Mouse (Mus musculus): ENCODE measurements around the gene P2ry2. TPM values are rescaled to one million over a fixed set of nuclear protein-coding genes. Genes with fewer than 3 reads are reported as not detected.
A peak's percentile ranks its signal among the peaks of the same experiment; 100 is the strongest.

The P2ry2 gene
- polyA plus RNA-seq, 1 experiment from 2014 or later: 3.1 TPM

DNA sequence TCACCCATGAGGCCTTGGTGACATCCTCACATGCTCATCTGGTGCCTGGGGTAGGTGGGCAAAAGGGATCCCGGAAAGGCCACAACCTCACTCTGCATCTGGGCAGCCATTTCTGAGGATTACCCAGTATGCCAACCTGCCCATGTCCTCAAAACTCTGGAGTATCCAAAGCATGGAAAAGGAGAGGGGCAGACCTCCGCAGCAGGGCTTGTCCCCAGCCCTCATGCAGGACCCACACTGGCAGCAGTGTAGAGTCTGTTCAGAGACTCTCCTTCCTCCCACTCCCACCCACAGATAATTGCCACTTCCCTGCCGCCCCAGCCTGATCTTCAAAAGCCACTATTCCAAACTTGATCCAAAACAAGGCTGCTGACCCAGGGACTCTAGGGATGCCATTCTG is 1.9 kb downstream of the P2ry2 start:
- WGBS: 74% methylated on average over 3 of the region's 3 CpGs
- peaks cover 4% of the 10 kb centered on the region for H3K27me3 ChIP-seq (replicated peaks; ENCODE audit: control insufficient read depth, insufficient read depth, low read length)
- peaks cover 11% of the 10 kb centered on the region for H3K4me1 ChIP-seq (ENCODE audit: control insufficient read depth, insufficient read depth, low read length)
- H3K9ac ChIP-seq (ENCODE audit: low read depth, low read length): peak overlapping the region; percentile 70; the same call in 1 of the 2 replicates
- H3K4me3 ChIP-seq (ENCODE audit: low read length): no peak overlapping the region; the same call in 1 of the 2 replicates
- no peaks in the 10 kb centered on the region for H3K9me3 ChIP-seq (ENCODE audit: control insufficient read depth, low read length)
- ATAC-seq: no peak
- H3K36me3 ChIP-seq (ENCODE audit: control insufficient read depth, insufficient read depth, low read length): no peaks in the 10 kb centered on the region
- H3K4me2 ChIP-seq (ENCODE audit: low read depth, low read length): peak overlapping the region; percentile 97; the same call in 1 of the 2 replicates
- H3K27ac ChIP-seq (ENCODE audit: low read length): no peak overlapping the region

DNA sequence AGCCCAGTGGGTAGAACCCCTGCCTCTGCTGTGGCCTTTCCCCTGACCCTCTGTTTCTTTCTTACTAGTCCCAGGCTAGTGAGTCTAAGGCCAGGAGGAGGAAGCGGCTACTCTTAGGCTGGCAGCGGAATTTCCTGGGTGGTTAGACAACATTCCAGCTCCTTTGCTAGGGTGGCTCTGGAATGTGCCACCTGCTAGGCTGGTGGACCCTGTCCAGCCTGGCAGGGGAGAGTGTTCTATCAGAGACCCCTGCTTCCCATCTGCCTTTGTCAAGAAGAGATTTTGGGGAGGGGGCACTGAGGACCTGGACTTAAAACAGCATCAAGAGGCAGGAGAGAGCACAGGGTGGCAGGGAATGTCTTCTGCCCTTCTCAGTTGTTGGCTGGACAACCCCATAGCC is 6.5 kb downstream of the P2ry2 start:
- Histone ChIP-seq H3K27ac (ENCODE audit: low read length) (no peak overlapping the region), H3K4me1 (ENCODE audit: control insufficient read depth, insufficient read depth, low read length) (peaks cover 19% of the 10 kb centered on the region; the same call in 1 of the 2 replicates), H3K36me3 (ENCODE audit: control insufficient read depth, insufficient read depth, low read length) (no peaks in the 10 kb centered on the region), H3K27me3 (replicated peaks; ENCODE audit: control insufficient read depth, insufficient read depth, low read length) (no peaks in the 10 kb centered on the region; the same call in 1 of the 2 replicates), H3K4me3 (ENCODE audit: low read length) (no peak overlapping the region), H3K9me3 (ENCODE audit: control insufficient read depth, low read length) (no peaks in the 10 kb centered on the region), H3K9ac (ENCODE audit: low read depth, low read length) (no peak overlapping the region), H3K4me2 (ENCODE audit: low read depth, low read length) (no peak overlapping the region)
- ATAC-seq: no peak
- 67% methylated on average over 2 of the region's 2 CpGs for WGBS

DNA sequence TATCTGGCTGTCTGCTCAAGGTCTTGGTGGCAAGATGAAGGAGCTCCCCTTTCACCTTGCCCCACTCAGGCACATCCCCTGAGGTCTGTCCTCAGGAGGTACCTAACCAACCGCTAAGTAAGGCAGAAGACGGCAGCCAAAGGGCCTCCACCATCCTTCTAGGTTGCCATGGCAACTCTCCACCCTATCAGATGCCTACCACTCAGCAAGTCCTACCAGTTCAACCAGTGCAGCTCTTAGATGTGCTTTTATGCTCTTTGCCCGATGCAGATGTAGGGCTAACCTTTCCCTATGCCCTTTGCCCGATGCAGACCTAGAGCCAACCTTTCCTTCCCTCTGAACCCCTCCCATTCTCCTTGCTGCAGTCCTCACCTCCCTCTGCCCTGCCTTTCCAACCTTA is 7.5 kb downstream of the P2ry2 start:
- 52% methylated on average over 4 of the region's 4 CpGs for WGBS
- Histone ChIP-seq H3K27me3 (replicated peaks; ENCODE audit: control insufficient read depth, insufficient read depth, low read length) (no peaks in the 10 kb centered on the region; the same call in 1 of the 2 replicates), H3K4me1 (ENCODE audit: control insufficient read depth, insufficient read depth, low read length) (peaks cover 15% of the 10 kb centered on the region; the same call in 1 of the 2 replicates), H3K27ac (ENCODE audit: low read length) (no peak overlapping the region), H3K36me3 (ENCODE audit: control insufficient read depth, insufficient read depth, low read length) (no peaks in the 10 kb centered on the region), H3K4me3 (ENCODE audit: low read length) (no peak overlapping the region), H3K9me3 (ENCODE audit: control insufficient read depth, low read length) (no peaks in the 10 kb centered on the region), H3K9ac (ENCODE audit: low read depth, low read length) (no peak overlapping the region), H3K4me2 (ENCODE audit: low read depth, low read length) (no peak overlapping the region)
- peak; percentile 79 for ATAC-seq

DNA sequence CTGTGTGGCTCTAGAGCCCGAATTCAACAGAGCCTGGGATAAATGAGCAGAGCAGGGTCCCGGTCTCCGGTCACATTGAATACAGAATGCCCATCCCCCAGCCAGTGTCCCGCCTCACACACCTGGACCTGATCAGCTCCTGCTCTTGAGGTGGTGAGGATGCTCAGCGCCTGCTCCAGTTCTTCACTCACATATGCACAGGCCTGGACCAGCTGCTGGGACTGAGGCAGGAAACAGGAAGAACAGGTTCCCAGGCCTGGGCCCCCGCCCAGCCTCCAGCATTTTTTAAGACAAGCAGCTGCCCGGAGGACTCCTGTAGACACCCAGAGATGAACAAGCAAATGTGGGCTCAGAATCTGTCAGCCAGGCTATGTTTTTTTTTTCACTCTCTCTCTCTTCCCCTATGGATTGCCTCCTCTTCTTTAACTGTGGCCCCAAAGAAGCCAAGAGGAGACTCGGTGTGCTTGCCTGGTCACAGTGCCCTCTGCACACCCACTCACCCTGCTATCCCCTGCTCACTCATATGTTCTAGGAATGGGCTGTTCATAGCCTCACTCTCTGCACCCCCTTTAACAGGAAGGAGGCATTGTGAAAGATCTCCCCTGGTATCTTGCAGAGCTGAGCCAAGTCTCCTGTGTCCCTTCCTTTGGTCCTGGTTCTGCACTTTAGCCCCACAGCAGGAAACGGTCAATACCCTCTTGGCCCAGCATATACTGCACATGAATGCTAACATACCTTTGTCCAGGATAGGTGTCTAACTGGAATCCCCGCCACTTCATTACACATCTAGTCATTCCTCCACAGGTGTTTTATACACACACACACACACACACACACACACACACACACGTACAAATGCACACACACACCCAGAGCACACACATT is 9.0 kb downstream of the P2ry2 start:
- Histone ChIP-seq H3K27ac (ENCODE audit: low read length) (no peak overlapping the region; the same call in 1 of the 2 replicates), H3K4me1 (ENCODE audit: control insufficient read depth, insufficient read depth, low read length) (peaks cover 15% of the 10 kb centered on the region; the same call in 1 of the 2 replicates), H3K27me3 (replicated peaks; ENCODE audit: control insufficient read depth, insufficient read depth, low read length) (no peaks in the 10 kb centered on the region), H3K36me3 (ENCODE audit: control insufficient read depth, insufficient read depth, low read length) (no peaks in the 10 kb centered on the region), H3K9me3 (ENCODE audit: control insufficient read depth, low read length) (no peaks in the 10 kb centered on the region), H3K9ac (ENCODE audit: low read depth, low read length) (no peak overlapping the region), H3K4me2 (ENCODE audit: low read depth, low read length) (no peak overlapping the region), H3K4me3 (ENCODE audit: low read length) (no peak overlapping the region)
- ATAC-seq: no peak
- 60% methylated on average over 11 of the region's 11 CpGs for WGBS

DNA sequence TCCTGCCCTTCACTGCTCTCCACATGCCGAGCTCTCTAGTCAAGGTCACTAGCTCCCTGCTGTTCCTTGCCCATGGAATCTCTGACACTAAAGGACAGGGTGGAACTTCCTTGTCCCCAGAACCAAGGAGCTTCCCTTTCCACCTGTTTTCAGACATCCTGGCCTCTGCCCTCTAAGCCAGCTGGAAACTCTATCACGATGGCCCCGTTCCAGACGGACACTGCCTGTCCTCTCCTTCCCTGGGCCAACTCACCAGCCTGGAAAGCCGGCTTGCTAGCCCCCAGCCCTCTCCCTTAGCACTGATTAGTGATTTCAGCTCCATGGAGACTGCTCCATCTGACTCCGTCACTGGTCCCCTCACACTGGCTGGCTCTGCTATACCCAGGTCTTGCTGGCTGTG is 10.4 kb downstream of the P2ry2 start:
- Histone ChIP-seq H3K27me3 (replicated peaks; ENCODE audit: control insufficient read depth, insufficient read depth, low read length) (no peaks in the 10 kb centered on the region), H3K9ac (ENCODE audit: low read depth, low read length) (no peak overlapping the region), H3K4me2 (ENCODE audit: low read depth, low read length) (no peak overlapping the region), H3K9me3 (ENCODE audit: control insufficient read depth, low read length) (no peaks in the 10 kb centered on the region), H3K36me3 (ENCODE audit: control insufficient read depth, insufficient read depth, low read length) (no peaks in the 10 kb centered on the region), H3K4me3 (ENCODE audit: low read length) (no peak overlapping the region), H3K4me1 (ENCODE audit: control insufficient read depth, insufficient read depth, low read length) (peaks cover 15% of the 10 kb centered on the region; the same call in 1 of the 2 replicates), H3K27ac (ENCODE audit: low read length) (no peak overlapping the region)
- ATAC-seq: no peak
- 79% methylated on average over 6 of the region's 6 CpGs for WGBS

DNA sequence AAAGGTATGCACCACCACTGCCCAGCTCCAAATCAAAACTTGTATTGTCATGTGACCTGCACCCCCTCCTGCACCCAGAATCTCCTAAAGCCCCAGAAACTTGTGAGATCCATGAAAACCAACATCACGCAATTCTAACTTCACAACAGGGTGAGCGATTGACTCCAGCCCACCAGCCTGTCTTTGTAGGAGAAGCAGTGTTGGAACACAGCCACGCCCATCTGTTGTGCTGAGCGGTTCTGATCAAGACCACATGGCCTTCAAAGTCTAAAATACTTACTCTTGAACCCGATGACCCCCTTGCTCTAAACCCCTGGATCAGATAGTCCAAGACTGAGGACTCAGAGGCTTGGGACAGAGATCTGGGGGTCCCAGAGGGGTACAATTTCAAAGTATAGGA is 13.0 kb downstream of the P2ry2 start:
- Histone ChIP-seq H3K27me3 (replicated peaks; ENCODE audit: control insufficient read depth, insufficient read depth, low read length) (no peaks in the 10 kb centered on the region), H3K9ac (ENCODE audit: low read depth, low read length) (no peak overlapping the region), H3K4me2 (ENCODE audit: low read depth, low read length) (no peak overlapping the region), H3K36me3 (ENCODE audit: control insufficient read depth, insufficient read depth, low read length) (no peaks in the 10 kb centered on the region), H3K4me1 (ENCODE audit: control insufficient read depth, insufficient read depth, low read length) (peaks cover 12% of the 10 kb centered on the region; the same call in 1 of the 2 replicates), H3K27ac (ENCODE audit: low read length) (no peak overlapping the region), H3K4me3 (ENCODE audit: low read length) (no peak overlapping the region), H3K9me3 (ENCODE audit: control insufficient read depth, low read length) (no peaks in the 10 kb centered on the region)
- no peak for ATAC-seq
- WGBS: 84% methylated on average over 5 of the region's 5 CpGs

DNA sequence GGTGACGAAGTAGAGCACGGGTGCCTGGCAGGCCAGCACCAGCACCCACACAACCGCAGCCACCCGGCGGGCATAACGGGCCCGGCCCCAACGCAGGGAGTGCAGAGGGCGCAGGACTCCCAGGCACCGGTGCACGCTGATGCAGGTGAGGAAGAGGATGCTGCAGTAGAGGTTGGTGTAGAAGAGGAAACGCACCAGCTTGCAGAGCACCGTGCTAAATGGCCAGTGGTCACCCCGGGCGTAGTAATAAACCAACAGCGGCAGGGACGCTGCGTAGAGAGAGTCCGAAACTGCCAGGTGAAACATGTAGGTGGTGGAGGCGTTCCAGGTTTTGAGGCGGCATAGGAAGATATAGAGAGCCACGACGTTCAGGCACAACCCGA is 14.1 kb downstream of the P2ry2 start:
- Histone ChIP-seq H3K9ac (ENCODE audit: low read depth, low read length) (no peak overlapping the region), H3K4me2 (ENCODE audit: low read depth, low read length) (no peak overlapping the region), H3K27ac (ENCODE audit: low read length) (no peak overlapping the region), H3K4me3 (ENCODE audit: low read length) (no peak overlapping the region), H3K4me1 (ENCODE audit: control insufficient read depth, insufficient read depth, low read length) (peaks cover 4% of the 10 kb centered on the region; the same call in 1 of the 2 replicates), H3K9me3 (ENCODE audit: control insufficient read depth, low read length) (no peaks in the 10 kb centered on the region), H3K27me3 (replicated peaks; ENCODE audit: control insufficient read depth, insufficient read depth, low read length) (no peaks in the 10 kb centered on the region), H3K36me3 (ENCODE audit: control insufficient read depth, insufficient read depth, low read length) (no peaks in the 10 kb centered on the region)
- WGBS: 85% methylated on average over 24 of the region's 24 CpGs
- no peak for ATAC-seq

DNA sequence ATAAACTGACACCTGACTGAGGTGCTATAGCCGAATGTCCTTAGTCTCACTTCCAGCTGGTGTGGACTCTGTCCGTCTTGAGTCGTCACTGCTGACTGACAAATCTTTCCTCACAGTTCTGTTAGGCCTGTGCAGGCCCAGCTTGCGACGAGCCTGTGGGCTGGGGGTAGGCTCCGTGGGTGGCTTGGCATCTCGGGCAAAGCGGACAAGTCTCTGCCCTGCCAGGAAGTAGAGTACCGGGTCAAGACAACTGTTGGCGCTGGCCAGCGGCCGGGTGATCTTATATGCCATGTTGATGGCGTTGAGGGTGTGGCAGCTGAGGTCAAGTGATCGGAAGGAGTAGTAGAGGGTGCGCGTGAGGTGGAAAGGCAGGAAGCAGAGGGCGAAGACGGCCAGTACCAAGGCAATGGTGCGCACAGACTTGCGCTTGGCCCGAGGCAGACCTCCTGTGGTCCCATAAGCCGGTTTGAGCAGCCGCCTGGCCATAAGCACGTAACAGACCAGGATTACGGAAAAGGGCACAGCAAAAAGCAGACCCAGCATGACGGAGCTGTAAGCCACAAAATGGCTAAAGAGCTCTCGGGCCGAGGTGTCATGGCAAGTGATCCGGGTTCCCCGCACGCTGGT is 14.6 kb downstream of the P2ry2 start:
- Histone ChIP-seq H3K27me3 (replicated peaks; ENCODE audit: control insufficient read depth, insufficient read depth, low read length) (no peaks in the 10 kb centered on the region), H3K4me1 (ENCODE audit: control insufficient read depth, insufficient read depth, low read length) (no peaks in the 10 kb centered on the region), H3K4me3 (ENCODE audit: low read length) (no peak overlapping the region), H3K4me2 (ENCODE audit: low read depth, low read length) (no peak overlapping the region), H3K27ac (ENCODE audit: low read length) (no peak overlapping the region), H3K9ac (ENCODE audit: low read depth, low read length) (no peak overlapping the region), H3K36me3 (ENCODE audit: control insufficient read depth, insufficient read depth, low read length) (no peaks in the 10 kb centered on the region), H3K9me3 (ENCODE audit: control insufficient read depth, low read length) (no peaks in the 10 kb centered on the region)
- no peak for ATAC-seq
- 82% methylated on average over 31 of the region's 31 CpGs for WGBS

DNA sequence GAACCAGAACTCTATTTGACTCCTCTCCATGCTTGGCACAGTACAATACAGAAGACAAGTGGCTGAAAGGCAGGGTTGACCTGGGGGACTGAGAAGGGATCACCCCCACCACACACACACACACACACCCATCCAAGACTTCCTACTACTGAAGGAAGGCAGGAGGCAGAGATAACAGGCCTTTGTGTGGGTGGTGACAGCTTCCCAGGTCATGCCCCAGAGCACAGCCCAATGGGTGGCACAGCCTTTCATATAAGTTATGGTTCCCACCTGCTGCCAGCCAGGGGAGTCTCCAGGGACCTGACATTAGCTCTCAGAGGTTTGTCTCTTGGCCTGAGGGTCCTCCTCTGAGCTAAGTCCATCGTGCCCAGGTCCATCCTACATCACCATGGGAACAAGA is 15.5 kb downstream of the P2ry2 start:
- ATAC-seq: no peak
- 63% methylated on average over 1 of the region's 1 CpGs for WGBS
- H3K9ac ChIP-seq (ENCODE audit: low read depth, low read length): no peak overlapping the region
- H3K9me3 ChIP-seq (ENCODE audit: control insufficient read depth, low read length): no peaks in the 10 kb centered on the region
- H3K27me3 ChIP-seq (replicated peaks; ENCODE audit: control insufficient read depth, insufficient read depth, low read length): no peaks in the 10 kb centered on the region
- H3K4me3 ChIP-seq (ENCODE audit: low read length): no peak overlapping the region
- H3K4me1 ChIP-seq (ENCODE audit: control insufficient read depth, insufficient read depth, low read length): no peaks in the 10 kb centered on the region
- H3K36me3 ChIP-seq (ENCODE audit: control insufficient read depth, insufficient read depth, low read length): no peaks in the 10 kb centered on the region
- H3K27ac ChIP-seq (ENCODE audit: low read length): no peak overlapping the region
- H3K4me2 ChIP-seq (ENCODE audit: low read depth, low read length): no peak overlapping the region
